Mouse (Mus musculus) frontal cortex, postnatal 10 days (tissue): Measurements from ENCODE around the gene Atpaf2.
"Not testable (repeated sequence)": the region's sequence is repeated elsewhere in the genome, so short reads cannot be mapped to it uniquely, and the experiment has no call there.

Source experiments
- DNase-seq, 2 experiments: peaks; one replicate each; pipeline ENCODE4 v3.0.0; 2022; ENCODE audit warnings: low spot score in 2 of 2, mixed read lengths in 1 of 2

Atpaf2 gene

GRCm38 (mm10) chr11:60417717-60418472, at the start of gene Atpaf2:
Gene Atpaf2, minus strand, starts transcription at chr11:60418457.
- peak in 1 of 2 experiments; percentile 22 for DNase-seq

GRCm38 (mm10) chr11:60465943-60466380, 47.7 kb upstream of the Atpaf2 start:
- peak in 1 of 2 experiments; percentile 30 for DNase-seq

GRCm38 (mm10) chr11:60457973-60458372, 39.7 kb upstream of the Atpaf2 start:
- DNase-seq: no peak

GRCm38 (mm10) chr11:60454745-60455087, 36.5 kb upstream of the Atpaf2 start:
- DNase-seq: no peak

GRCm38 (mm10) chr11:60454080-60454744, 36.0 kb upstream of the Atpaf2 start, which contains the start of gene Drg2:
Gene Drg2, plus strand, starts transcription at chr11:60454591.
- DNase-seq: peak; percentile 79 to 87

- DNase-seq: no peak
Observed at GRCm38 (mm10) chr11:60444007-60444406, 25.8 kb upstream of the Atpaf2 start.

- DNase-seq: no peak
Observed at GRCm38 (mm10) chr11:60442896-60443295, 24.6 kb upstream of the Atpaf2 start.

GRCm38 (mm10) chr11:60440176-60440575, 21.9 kb upstream of the Atpaf2 start:
- no peak for DNase-seq

- DNase-seq: not testable (repeated sequence)
Observed at GRCm38 (mm10) chr11:60439621-60440020, 21.4 kb upstream of the Atpaf2 start.

- DNase-seq: no peak
Observed at GRCm38 (mm10) chr11:60436618-60437017, 18.4 kb upstream of the Atpaf2 start.

GRCm38 (mm10) chr11:60435133-60435532, 16.9 kb upstream of the Atpaf2 start:
- no peak for DNase-seq

GRCm38 (mm10) chr11:60433501-60433900, 15.2 kb upstream of the Atpaf2 start:
- DNase-seq: no peak

GRCm38 (mm10) chr11:60427628-60428027, 9.4 kb upstream of the Atpaf2 start:
- no peak for DNase-seq

GRCm38 (mm10) chr11:60426417-60426816, 8.2 kb upstream of the Atpaf2 start:
- no peak for DNase-seq

GRCm38 (mm10) chr11:60423006-60423405, 4.7 kb upstream of the Atpaf2 start:
- no peak for DNase-seq

- no peak for DNase-seq
Observed at GRCm38 (mm10) chr11:60422046-60422668, 3.9 kb upstream of the Atpaf2 start.

- DNase-seq: no peak
Observed at GRCm38 (mm10) chr11:60418473-60418803, 181 bp upstream of the Atpaf2 start.

GRCm38 (mm10) chr11:60416963-60417716, 1.1 kb downstream of the Atpaf2 start, which contains the start of gene Gid4:
Gene Gid4, plus strand, starts transcription at chr11:60417145.
- peak; percentile 98 to 99 for DNase-seq

GRCm38 (mm10) chr11:60416590-60416962, 1.7 kb downstream of the Atpaf2 start:
- no peak for DNase-seq

- no peak for DNase-seq
Observed at GRCm38 (mm10) chr11:60412921-60413320, 5.3 kb downstream of the Atpaf2 start.

GRCm38 (mm10) chr11:60412173-60412572, 6.1 kb downstream of the Atpaf2 start:
- peak in 1 of 2 experiments; percentile 45 for DNase-seq

GRCm38 (mm10) chr11:60406606-60407005, 11.7 kb downstream of the Atpaf2 start:
- no peak for DNase-seq
